Mouse (Mus musculus) MEL (cell line): Measurements from ENCODE around the gene Kank1.

Experiments
- CHD2 ChIP-seq: IDR thresholded peaks from 2 replicates; pipeline ENCODE4 v1.6.1; 2011; ENCODE audit warnings: low read length, improper control_type of control experiment
- CTCF ChIP-seq, 3 experiments: IDR thresholded peaks in 2 of 3; conservative IDR thresholded peaks in 1 of 3; 2 replicates each; pipeline ENCODE4 v1.5.1; 2011 to 2012; ENCODE audit warnings: low read length in 3 of 3, low read depth in 2 of 3, mild to moderate bottlenecking in 2 of 3, improper control_type of control experiment in 1 of 3, inconsistent platforms in 1 of 3, mixed read lengths in 1 of 3, moderate library complexity in 1 of 3; ENCODE audit not compliant: control insufficient read depth in 1 of 3, insufficient read depth in 1 of 3, poor library complexity in 1 of 3, severe bottlenecking in 1 of 3
- EP300 ChIP-seq, 2 experiments: IDR thresholded peaks; 2 replicates each; pipeline ENCODE4 v1.6.1; 2011; ENCODE audit warnings: improper control_type of control experiment in 2 of 2, low read length in 2 of 2, low read depth in 1 of 2, mild to moderate bottlenecking in 1 of 2
- HCFC1 ChIP-seq: IDR thresholded peaks from 2 replicates; pipeline ENCODE4 v1.6.1; 2012; ENCODE audit warnings: low read depth, mild to moderate bottlenecking, inconsistent platforms, low read length, improper control_type of control experiment, moderate library complexity
- RCOR1 ChIP-seq: IDR thresholded peaks from 2 replicates; pipeline ENCODE4 v1.6.1; 2012; ENCODE audit warnings: low read depth, mild to moderate bottlenecking, inconsistent platforms, low read length, improper control_type of control experiment

DNA sequence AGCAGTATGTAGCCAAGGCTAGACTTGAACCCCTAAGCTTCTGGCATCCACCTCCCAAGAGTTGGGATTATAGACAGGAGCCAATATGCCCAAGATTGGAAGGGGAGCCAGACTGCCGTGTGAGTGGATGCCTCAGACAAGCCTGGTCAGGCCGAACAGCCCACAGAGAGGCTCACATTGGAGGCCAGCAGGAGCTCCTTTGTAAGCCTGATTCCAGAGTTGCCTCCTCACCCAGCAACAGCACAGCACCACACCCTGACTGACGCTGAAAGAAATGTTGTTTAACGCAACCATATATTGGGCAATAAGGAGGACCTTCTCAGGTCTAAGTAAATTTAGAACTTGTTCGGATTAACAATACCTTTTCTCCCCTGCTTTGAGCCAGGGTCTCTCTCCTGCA lies 105.3 kb downstream of the Kank1 start:
- TF ChIP-seq EP300 (IDR thresholded peaks at IDR 0.05; ENCODE audit: low read depth in 1 of 2, low read length in 2 of 2) (no peak), HCFC1 (no peak), CTCF (IDR thresholded peaks at IDR 0.05 in 2 of 3, conservative IDR thresholded peaks at IDR 0.05 in 1 of 3; ENCODE audit: control insufficient read depth in 1 of 3, insufficient read depth in 1 of 3, low read depth in 2 of 3, low read length in 3 of 3, poor library complexity in 1 of 3, severe bottlenecking in 1 of 3) (no peak), CHD2 (no peak), RCOR1 (no peak)
